Mouse (Mus musculus) hindbrain, embryonic 10.5 days (tissue): Measurements from ENCODE around the gene Lama4. TPM values are rescaled to one million over a fixed set of nuclear protein-coding genes. Genes with fewer than 3 reads are reported as not detected.

ENCODE experiments used
- DNase-seq: peaks from one replicate; pipeline ENCODE4 v3.0.0-alpha.2; 2017; ENCODE audit warnings: low spot score
- H3K27ac ChIP-seq: fragments of 300-500 bp; sonication (generic); 2 replicates; pipeline ENCODE4 v1.5.1; 2016; ENCODE audit warnings: mild to moderate bottlenecking, moderate library complexity
- H3K27me3 ChIP-seq: fragments of 300-500 bp; sonication (generic); 2 replicates; pipeline ENCODE4 v1.6.1; 2016; ENCODE audit warnings: mild to moderate bottlenecking; ENCODE audit not compliant: poor library complexity, insufficient read depth, severe bottlenecking
- H3K36me3 ChIP-seq: fragments of 300-500 bp; sonication (generic); 2 replicates; pipeline ENCODE4 v1.6.1; 2016; ENCODE audit warnings: mild to moderate bottlenecking, moderate library complexity
- H3K4me1 ChIP-seq: fragments of 300-500 bp; sonication (generic); replicated peaks from 2 replicates; pipeline ENCODE4 v1.6.1; 2016; ENCODE audit warnings: mild to moderate bottlenecking
- H3K4me3 ChIP-seq: fragments of 300-500 bp; sonication (generic); 2 replicates; pipeline ENCODE4 v1.5.1; 2016; ENCODE audit warnings: mild to moderate bottlenecking, moderate library complexity
- H3K9me3 ChIP-seq: fragments of 300-500 bp; sonication (generic); 2 replicates; pipeline ENCODE4 v1.6.1; 2016; ENCODE audit warnings: mild to moderate bottlenecking, moderate library complexity
- WGBS: fragments of 180-500 bp; shearing (Covaris S2); methylation state at CpG from one replicate; pipeline ENCODE4 v1.1.7; 2016; 5-methylcytosine and 5-hydroxymethylcytosine counted together
- polyA plus RNA-seq: library from polyadenylated mRNA; unstranded; fragments of >200 nt; fragmentation: Nextera tagmentation; extraction: Ambion mirVana; gene quantifications from 2 replicates; pipeline ENCODE4 v1.2.1, GENCODE M21; 2016

Lama4 gene
- polyA plus RNA-seq, 1 experiment from 2014 or later = 15.0 TPM

GRCm38 (mm10) chr10:39040026-39040425 is 74.7 kb downstream of the Lama4 start:
- no peaks in the 10 kb centered on the region for H3K4me1 ChIP-seq
- 79% methylated on average over 5 of the region's 5 CpGs for WGBS
- no peaks in the 10 kb centered on the region for H3K36me3 ChIP-seq
- DNase-seq = no peak
- no peak overlapping the region for H3K4me3 ChIP-seq
- H3K9me3 ChIP-seq = no peaks in the 10 kb centered on the region
- H3K27me3 ChIP-seq = no peaks in the 10 kb centered on the region
- no peak overlapping the region for H3K27ac ChIP-seq

GRCm38 (mm10) chr10:39044476-39044995 is 79.2 kb downstream of the Lama4 start:
- no peaks in the 10 kb centered on the region for H3K9me3 ChIP-seq
- WGBS = 79% methylated on average over 3 of the region's 3 CpGs
- DNase-seq = no peak

GRCm38 (mm10) chr10:39045111-39045510 is 79.8 kb downstream of the Lama4 start:
- no peaks in the 10 kb centered on the region for H3K9me3 ChIP-seq
- DNase-seq = no peak
- no peak overlapping the region for H3K4me3 ChIP-seq
- H3K36me3 ChIP-seq = no peaks in the 10 kb centered on the region
- no peaks in the 10 kb centered on the region for H3K4me1 ChIP-seq
- H3K27me3 ChIP-seq = no peaks in the 10 kb centered on the region
- no peak overlapping the region for H3K27ac ChIP-seq
- 71% methylated on average over 1 of the region's 1 CpGs for WGBS

More at GRCm38 (mm10) chr10:39044476-39044995, 79.2 kb downstream of the Lama4 start:
- H3K27me3 ChIP-seq = no peaks in the 10 kb centered on the region
- no peak overlapping the region for H3K27ac ChIP-seq
- no peaks in the 10 kb centered on the region for H3K36me3 ChIP-seq
- H3K4me3 ChIP-seq = no peak overlapping the region
- H3K4me1 ChIP-seq = no peaks in the 10 kb centered on the region

- Histone ChIP-seq H3K27ac (no peak overlapping the region), H3K27me3 (no peaks in the 10 kb centered on the region), H3K4me3 (no peak overlapping the region), H3K9me3 (no peaks in the 10 kb centered on the region), H3K36me3 (no peaks in the 10 kb centered on the region), H3K4me1 (no peaks in the 10 kb centered on the region)
- WGBS = 63% methylated on average over 10 of the region's 10 CpGs
- no peak for DNase-seq
These were observed 82.5 kb downstream of the Lama4 start for GRCm38 (mm10) chr10:39047775-39048174.

GRCm38 (mm10) chr10:39049581-39050294 is 84.4 kb downstream of the Lama4 start:
- no peaks in the 10 kb centered on the region for H3K27me3 ChIP-seq
- WGBS = 81% methylated on average over 8 of the region's 8 CpGs
- DNase-seq = no peak
- H3K36me3 ChIP-seq = peaks cover 2% of the 10 kb centered on the region; the same call in 1 of the 2 replicates
- H3K9me3 ChIP-seq = no peaks in the 10 kb centered on the region
- no peak overlapping the region for H3K4me3 ChIP-seq
- H3K27ac ChIP-seq = no peak overlapping the region
- no peaks in the 10 kb centered on the region for H3K4me1 ChIP-seq

- H3K4me3 ChIP-seq = no peak overlapping the region
- H3K36me3 ChIP-seq = peaks cover 7% of the 10 kb centered on the region; the same call in 1 of the 2 replicates
- H3K4me1 ChIP-seq = no peaks in the 10 kb centered on the region
- WGBS = 94% methylated on average over 5 of the region's 5 CpGs
- no peaks in the 10 kb centered on the region for H3K27me3 ChIP-seq
- H3K27ac ChIP-seq = no peak overlapping the region
- H3K9me3 ChIP-seq = no peaks in the 10 kb centered on the region
- no peak for DNase-seq
These were observed 90.7 kb downstream of the Lama4 start for GRCm38 (mm10) chr10:39056050-39056449.

- no peak overlapping the region for H3K27ac ChIP-seq
- no peaks in the 10 kb centered on the region for H3K9me3 ChIP-seq
- H3K4me1 ChIP-seq = no peaks in the 10 kb centered on the region
- no peaks in the 10 kb centered on the region for H3K27me3 ChIP-seq
- 82% methylated on average over 5 of the region's 5 CpGs for WGBS
- H3K36me3 ChIP-seq = no peaks in the 10 kb centered on the region
- DNase-seq = no peak
- no peak overlapping the region for H3K4me3 ChIP-seq
These were observed 99.4 kb downstream of the Lama4 start for GRCm38 (mm10) chr10:39064732-39065131.

GRCm38 (mm10) chr10:39065449-39065848 is 100.1 kb downstream of the Lama4 start:
- Histone ChIP-seq H3K27me3 (no peaks in the 10 kb centered on the region), H3K36me3 (no peaks in the 10 kb centered on the region), H3K9me3 (no peaks in the 10 kb centered on the region), H3K27ac (no peak overlapping the region), H3K4me1 (no peaks in the 10 kb centered on the region), H3K4me3 (no peak overlapping the region)
- no peak for DNase-seq
- WGBS = 76% methylated on average over 3 of the region's 3 CpGs

GRCm38 (mm10) chr10:39066061-39066460 is 100.7 kb downstream of the Lama4 start:
- WGBS = 93% methylated on average over 4 of the region's 4 CpGs
- Histone ChIP-seq H3K4me1 (no peaks in the 10 kb centered on the region), H3K9me3 (no peaks in the 10 kb centered on the region), H3K36me3 (no peaks in the 10 kb centered on the region), H3K27me3 (no peaks in the 10 kb centered on the region), H3K27ac (peak overlapping the region; percentile 12; the same call in 1 of the 2 replicates), H3K4me3 (no peak overlapping the region)
- DNase-seq = no peak

GRCm38 (mm10) chr10:39066962-39067361 is 101.6 kb downstream of the Lama4 start:
- Histone ChIP-seq H3K27me3 (no peaks in the 10 kb centered on the region), H3K27ac (no peak overlapping the region), H3K36me3 (no peaks in the 10 kb centered on the region), H3K4me3 (no peak overlapping the region), H3K4me1 (no peaks in the 10 kb centered on the region), H3K9me3 (no peaks in the 10 kb centered on the region)
- DNase-seq = peak; percentile 69

- DNase-seq = no peak
- no peaks in the 10 kb centered on the region for H3K4me1 ChIP-seq
- H3K36me3 ChIP-seq = no peaks in the 10 kb centered on the region
- no peaks in the 10 kb centered on the region for H3K27me3 ChIP-seq
- WGBS = 92% methylated on average over 4 of the region's 4 CpGs
- no peak overlapping the region for H3K4me3 ChIP-seq
- H3K9me3 ChIP-seq = no peaks in the 10 kb centered on the region
- no peak overlapping the region for H3K27ac ChIP-seq
These were observed 106.7 kb downstream of the Lama4 start for GRCm38 (mm10) chr10:39072048-39072447.

GRCm38 (mm10) chr10:39096981-39097380 is 131.7 kb downstream of the Lama4 start:
- Histone ChIP-seq H3K36me3 (peaks cover 14% of the 10 kb centered on the region; the same call in 1 of the 2 replicates), H3K4me3 (no peak overlapping the region), H3K9me3 (0 out of 2 replicates have a peak, but pooled peaks cover 4% of the 10 kb centered on the region), H3K4me1 (no peaks in the 10 kb centered on the region), H3K27ac (no peak overlapping the region), H3K27me3 (no peaks in the 10 kb centered on the region)
- DNase-seq = no peak
- 91% methylated on average over 9 of the region's 9 CpGs for WGBS

GRCm38 (mm10) chr10:39098746-39099145 is 133.4 kb downstream of the Lama4 start:
- Histone ChIP-seq H3K27ac (no peak overlapping the region), H3K4me1 (no peaks in the 10 kb centered on the region), H3K9me3 (0 out of 2 replicates have a peak, but pooled peaks cover 4% of the 10 kb centered on the region), H3K36me3 (peaks cover 17% of the 10 kb centered on the region; the same call in 1 of the 2 replicates), H3K27me3 (no peaks in the 10 kb centered on the region), H3K4me3 (no peak overlapping the region)
- no peak for DNase-seq
- WGBS = 94% methylated on average over 10 of the region's 10 CpGs
